Mouse (Mus musculus) frontal cortex, adult (tissue): ENCODE data around the gene Hesx1.
"Not testable (repeated sequence)": the region's sequence is repeated elsewhere in the genome, so short reads cannot be mapped to it uniquely, and the experiment has no call there.

ENCODE experiments used
- ATAC-seq: cut with Nextera tagmentation; 2 replicates; pipeline ENCODE4 v1.9.2; 2017; ENCODE audit warnings: mild to moderate bottlenecking, moderate library complexity, mixed read lengths; ENCODE audit not compliant: low TSS enrichment

The Hesx1 gene

DNA sequence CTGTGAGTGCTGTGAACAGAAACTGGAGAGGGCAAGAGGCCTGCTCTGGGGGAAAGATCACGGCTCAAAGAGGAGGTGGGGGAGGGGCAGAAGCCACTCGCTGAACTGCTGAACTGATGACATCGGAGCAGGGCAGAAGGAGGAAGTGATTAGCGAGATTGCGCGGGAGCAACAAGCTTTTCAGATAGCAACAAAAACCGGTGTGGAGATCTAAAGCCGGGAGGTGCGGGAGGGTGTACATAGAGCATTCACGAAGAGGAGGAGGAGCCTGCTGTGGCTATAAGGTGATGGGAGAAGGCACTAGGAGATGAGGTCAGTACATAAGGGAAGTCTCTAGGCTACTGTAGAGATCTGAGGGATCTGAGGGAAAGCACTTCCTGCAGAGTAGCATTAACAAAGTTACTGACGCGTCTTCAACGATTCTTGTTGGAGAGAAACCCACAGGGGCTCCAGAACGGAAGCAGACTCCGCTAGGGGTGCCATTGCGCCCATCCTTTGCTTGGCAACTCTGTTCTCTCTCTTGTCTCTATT, at the start of gene Hesx1:
Hesx1 (plus strand) TSS at position 206 of the 531 bp plus-strand sequence.
- ATAC-seq: peak; percentile 57

DNA sequence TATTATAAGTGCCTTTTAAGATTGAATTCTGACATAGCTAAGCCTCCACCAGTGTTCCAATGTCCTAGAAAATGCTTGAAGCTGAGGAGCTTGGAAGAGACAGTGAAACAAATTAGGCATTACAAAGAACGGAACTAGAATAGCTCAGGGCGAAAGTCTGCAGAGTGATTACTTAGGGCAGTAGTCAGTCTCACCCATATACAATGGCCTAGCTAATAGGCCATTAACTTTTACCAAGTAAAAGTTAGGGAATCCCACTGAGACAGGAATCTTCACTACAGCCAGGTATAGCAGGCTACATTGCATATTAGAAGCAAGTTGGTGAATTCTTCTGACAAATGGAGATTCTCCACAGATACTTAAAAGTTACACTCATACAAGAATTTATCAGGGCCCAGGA, 38.1 kb upstream of the Hesx1 start:
- ATAC-seq: not testable (repeated sequence)

DNA sequence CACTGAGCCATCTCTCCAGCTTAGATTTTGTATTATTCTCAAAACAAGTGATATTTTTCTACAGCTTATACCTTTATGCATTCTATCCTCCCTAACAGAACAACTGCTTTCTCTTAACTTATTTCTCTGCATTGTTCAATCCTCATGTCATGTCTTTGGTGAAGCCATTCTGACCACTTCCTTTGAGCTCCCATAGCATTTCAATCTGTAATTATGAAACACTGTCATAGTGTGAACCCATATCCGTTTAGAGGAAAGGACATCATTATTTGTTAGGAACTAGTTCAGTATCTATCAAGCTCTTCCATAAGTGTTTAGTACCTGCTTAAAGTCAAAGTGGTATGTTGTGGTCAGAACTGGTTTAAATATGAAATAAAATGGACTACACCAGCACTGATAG, 33.7 kb upstream of the Hesx1 start:
- ATAC-seq: no peak

DNA sequence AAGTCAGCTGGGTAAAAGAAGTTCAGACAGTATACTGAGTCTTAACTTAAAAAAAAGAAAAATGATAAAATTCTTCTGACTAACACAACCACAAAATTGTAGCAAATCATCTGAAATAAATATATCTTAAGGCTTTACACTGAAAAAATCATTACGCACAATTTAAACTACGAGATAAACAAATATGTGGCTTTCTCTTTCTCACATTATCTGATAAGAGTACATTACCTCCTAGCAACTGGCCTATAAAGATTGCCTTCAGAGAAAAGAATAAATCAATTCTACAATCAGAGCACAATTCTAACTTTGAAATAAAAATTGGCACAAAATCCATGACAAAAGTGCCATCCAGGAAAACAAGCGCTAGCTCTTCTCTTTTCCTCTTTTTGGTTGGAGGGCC, 25.1 kb upstream of the Hesx1 start:
- ATAC-seq: no peak

DNA sequence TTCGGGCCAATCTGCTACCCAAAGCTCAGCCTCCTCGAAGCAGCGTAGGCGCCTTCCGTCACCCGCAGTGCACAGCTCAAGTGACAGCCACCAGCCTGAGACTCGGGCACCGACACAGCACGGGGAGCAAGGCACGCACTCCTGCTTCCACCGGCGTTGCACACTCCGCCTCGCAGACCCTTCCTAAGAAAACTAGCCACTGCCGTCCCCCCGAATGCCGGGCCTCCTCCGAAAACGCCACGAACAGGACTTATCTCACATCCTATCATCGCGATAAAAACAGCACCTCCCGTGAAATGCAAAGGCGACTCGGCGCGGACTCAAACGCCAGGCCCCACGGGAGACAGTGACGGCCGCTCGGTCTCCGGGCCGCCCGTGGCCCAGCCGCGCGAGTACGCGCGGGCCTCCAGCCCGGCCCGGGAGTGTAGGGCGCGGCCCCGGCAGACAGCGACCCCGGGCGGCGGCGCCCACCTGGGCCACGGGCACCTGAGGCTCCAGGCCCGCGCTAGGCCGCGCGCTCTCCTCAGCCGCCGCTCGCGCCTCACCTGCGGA, 24.3 kb upstream of the Hesx1 start:
- peak; percentile 87 for ATAC-seq

DNA sequence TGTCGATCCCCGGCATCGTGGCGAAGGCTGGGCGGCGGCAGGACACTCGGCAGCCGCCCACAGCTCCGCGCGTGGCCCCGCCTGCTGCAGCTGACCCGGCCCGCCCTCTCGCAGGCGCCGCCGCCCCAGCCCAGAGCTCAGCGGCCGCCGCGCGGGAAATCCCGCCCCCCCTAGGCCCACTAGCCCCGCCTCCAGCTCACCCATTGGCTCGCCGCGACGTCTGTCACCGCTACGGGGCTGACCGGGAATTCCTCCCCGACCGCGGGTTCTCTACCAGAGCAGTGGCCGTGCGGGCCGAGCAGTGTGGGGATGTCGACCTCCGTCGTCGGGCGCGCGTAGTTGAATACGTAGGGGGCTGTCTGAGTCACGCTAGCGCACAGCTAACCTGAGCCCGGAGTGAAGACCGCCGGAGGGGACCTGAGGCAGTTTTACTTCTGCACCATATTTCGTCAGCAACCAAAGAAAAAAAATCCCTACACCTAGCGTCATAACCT, 23.7 kb upstream of the Hesx1 start:
- peak; percentile 97 for ATAC-seq

DNA sequence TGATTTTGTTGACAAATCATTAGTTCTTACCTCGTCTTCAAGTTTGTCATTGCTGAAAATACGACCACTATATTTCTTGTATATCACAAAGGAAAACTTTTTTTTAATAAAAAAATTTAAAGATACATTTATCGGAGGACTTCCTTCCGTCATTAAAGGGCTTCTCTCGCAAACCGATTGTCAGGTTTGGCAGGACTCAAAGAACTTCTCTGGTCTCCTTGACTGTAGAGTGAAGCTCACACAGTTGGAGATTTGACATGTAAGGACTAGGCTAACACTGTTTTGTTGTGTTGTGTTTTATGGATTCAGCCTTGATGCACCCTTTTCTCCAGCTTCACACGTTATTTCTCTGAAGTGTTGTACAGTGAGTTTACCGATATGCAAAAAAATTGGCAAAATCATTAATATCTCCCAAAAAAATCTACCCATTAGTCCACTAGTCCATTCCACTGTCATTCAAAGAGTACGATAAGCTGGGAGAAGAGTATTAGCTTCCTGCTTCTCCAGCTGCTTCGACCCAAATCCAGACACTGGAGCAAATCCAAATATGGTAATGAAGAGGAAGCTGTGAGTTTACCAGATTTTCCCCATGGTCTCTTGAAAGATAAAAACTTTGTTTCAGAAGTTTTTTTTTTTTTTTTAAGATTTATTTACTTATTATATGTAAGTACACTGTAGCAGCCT, 23.0 kb upstream of the Hesx1 start, which contains the start of gene Appl1:
Appl1 (minus strand) TSS at position 127 of the 684 bp plus-strand sequence.
- ATAC-seq: no peak

DNA sequence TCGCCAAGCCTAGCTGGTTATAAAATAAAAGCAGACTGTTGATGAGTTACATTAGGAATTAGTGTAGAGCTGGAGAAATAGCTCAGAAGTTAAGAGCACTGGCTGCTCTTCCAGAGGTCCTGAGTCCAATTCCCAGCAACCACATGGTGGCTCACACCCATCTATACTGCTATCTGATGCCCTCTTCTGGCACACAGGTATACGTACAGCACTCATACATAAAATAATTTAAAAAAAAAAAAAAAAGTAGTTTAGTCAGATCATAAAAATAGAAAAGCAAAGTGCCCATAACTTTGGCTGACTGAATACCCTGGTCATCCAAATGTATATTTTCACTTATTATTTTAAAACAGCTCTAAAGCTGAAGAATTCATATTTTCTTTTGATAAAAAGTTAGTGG, 21.1 kb upstream of the Hesx1 start:
- no peak for ATAC-seq

DNA sequence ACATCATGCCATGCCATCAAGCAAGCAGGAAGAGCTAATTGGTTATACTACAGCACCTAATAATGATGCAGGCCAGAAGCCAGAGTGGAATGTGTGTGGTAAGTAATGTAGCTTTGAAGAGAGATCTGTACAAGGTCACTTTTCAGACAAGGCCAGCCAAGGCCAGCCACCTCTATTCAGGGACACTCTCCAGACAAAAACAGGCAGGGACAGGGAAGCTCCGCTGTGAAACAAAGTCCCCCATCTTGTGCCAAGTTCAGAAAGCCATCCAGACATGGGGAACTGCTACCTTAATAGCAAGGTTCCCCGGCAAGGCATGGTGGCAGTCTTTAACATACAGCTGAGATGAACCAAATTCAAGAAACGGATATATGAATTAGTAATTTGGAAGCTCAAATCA, 18.7 kb upstream of the Hesx1 start:
- no peak for ATAC-seq

DNA sequence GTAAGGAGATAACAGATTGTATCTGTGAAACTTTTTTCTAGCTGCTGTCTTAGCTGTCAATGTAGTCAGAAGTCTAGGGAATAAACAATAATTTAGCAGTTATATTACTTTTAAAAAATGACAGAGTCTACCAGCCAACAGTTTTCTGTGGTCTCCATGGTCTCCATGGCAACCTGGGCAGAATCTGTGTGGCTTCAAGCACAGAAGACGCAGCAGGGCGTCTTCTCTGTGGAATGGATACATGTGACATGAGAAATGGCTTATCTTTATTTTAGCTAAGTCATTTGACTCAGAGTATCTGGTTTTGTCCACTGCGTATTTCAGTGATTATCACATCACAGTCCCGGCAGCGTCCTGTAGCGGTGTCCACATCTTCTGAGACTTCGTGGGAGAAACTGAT, 18.0 kb upstream of the Hesx1 start:
- ATAC-seq: no peak

DNA sequence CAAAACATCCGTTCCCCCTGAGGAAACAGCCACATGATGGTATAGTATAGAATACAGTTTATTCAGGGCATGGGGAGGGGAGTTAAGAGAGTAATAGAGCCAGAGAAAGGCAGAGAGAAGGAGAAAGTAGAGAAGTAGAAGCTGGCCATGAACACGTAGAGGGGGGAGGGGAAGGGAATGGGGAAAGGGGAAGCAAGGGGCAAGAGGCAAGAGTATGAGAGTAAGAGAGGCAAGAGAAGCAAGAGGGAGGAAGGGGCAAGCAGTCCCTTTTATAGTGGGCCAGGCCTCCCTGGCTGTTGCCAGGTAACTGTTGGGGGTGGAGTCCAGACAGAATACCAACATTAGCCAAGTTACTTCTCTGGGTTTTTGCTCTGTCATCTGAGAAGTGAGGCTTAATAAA, 16.7 kb upstream of the Hesx1 start:
- ATAC-seq: no peak

DNA sequence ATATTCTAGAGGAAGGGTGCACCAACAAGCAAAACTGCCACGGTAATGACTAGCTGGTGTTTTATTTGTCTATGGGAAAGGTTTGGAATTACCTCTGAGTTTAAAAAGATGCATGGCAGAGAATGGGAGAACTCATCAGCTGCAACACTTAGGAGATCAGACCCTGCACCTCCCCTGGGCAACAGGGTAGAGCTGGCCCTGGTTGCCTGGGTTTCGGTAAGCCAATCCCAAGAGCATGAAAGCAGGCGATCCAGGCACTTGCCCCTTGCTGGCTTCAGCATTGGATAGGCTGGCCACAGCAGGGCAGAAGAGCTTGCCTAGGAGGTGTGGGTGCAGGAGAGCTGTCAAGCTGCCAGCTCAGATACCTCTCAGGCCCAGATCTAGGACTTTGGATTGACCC, 14.4 kb upstream of the Hesx1 start:
- ATAC-seq: no peak

DNA sequence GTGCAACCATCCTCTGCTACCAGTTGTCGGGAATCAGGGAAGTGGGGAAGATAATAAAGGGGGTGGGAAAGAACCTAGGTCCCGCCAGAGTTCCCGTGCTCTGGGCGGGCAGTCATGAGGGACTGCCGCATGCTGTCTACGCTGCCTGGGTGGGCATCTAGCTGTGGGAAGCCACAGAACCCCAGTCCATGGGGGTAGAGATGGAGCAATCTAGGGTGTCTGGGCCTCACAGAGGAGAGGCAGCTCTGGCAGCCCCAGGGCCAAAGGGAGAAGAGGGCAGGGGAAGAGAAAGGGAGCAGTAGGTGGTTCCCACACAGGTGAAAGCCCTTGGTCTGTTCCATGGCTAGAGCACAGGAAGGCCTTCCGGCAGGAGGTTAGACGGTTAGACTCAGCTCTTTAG, 13.2 kb upstream of the Hesx1 start:
- no peak for ATAC-seq

DNA sequence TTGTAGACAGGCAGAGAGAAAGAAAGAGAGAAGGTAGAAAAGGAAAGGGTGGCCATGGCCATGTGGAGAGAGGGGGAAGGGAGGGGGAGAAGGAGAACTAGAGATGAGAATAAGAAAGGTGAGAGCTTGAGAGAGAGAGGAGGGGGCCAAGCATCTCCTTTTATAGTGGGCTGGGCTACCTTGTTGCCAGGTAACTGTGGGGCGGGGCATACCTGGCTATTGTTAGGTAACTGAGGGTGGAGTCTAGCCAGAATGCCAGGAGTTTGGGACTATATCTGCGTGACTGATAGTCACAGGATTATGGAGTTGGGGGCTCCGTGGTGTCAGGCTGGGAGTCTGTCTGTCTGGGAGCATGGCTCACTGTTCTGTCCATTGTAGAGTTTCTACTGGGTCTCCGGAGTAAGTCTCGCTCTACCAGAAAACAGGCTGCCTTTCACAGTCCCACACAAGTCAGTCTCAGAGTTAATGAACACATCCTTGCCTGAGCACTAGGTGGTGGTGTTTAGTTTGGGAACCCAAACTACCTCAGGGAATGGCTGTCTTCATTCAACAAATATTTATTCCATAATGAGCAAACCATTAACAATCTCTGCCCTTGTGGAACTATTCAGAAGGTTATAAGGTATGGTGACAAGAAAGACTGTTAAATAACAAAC, 12.6 kb upstream of the Hesx1 start:
- no peak for ATAC-seq

DNA sequence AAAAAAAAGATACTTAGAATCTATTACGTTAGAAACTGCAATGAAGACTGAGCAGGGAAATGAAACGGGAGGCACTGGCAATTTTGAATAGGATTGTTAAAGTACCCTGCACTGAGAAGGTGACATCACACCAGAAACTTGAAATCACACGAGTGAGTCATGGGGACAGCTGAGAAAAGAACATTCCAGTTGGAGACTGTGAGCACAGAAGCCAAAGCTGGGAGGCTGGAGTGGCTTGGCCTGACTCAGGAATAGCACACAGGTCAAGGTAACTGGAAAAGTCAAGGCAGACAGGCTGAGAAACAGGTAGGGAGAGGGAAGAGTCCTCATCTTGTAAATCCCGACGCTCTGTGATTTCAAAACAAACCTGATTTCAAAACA, 12.1 kb upstream of the Hesx1 start:
- no peak; the same call in 1 of the 2 replicates for ATAC-seq

DNA sequence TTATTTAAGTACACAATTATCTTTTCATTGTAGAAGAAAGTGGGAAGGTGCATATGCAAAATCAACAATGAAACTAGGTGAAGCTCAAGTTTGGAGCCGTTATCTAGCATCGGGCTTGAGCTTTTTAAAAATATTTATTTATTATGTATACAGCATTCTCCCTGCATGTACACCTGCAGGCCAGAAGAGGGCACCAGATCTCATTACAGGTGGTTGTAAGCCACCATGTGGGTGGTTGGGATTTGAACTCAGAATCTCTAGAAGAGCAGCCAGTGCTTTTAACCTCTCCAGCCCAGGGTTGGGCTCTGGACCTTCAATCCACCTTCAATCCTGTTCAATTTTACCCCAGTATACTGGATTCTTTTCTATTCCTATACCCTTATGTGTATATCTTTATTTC, 5.5 kb upstream of the Hesx1 start:
- no peak for ATAC-seq

DNA sequence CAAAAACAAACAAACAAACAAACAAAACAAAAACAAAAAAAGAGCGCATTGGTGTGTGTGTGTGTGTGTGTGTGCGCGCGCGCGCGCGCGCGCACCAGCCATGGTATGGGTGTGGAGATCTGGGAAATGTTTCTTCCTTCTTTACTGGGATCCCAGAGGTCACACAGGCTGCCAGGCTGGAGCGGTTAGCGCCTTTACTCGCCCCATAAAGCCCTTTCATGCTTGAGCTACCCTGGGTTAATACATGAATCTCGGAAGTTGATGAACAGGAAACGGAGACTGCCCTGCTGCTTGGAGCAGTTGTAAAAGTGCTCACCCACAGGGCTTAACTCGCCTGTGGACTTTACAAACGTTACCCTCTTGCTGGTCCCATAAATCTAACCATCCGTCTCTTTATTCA, 2.6 kb upstream of the Hesx1 start:
- no peak for ATAC-seq

DNA sequence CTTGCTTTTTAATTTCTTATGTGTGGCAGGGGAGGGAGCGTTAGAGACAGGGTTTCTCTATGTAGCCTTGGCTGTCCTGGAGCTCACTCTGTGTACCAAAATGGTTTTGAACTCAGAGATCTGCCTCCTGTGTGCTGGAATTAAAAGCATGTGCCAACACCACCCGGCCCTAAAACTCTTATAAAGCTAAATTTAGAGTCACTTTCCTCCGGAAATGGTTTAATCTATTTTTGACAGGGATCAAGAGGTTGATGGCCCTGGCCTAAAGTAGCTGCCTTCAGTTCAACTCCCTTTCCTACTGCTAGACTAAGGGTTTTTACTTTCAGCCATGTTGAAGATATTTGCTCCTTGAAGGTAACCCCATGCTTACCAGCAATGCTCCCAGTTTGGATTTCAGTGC, 789 bp upstream of the Hesx1 start:
- ATAC-seq: no peak

DNA sequence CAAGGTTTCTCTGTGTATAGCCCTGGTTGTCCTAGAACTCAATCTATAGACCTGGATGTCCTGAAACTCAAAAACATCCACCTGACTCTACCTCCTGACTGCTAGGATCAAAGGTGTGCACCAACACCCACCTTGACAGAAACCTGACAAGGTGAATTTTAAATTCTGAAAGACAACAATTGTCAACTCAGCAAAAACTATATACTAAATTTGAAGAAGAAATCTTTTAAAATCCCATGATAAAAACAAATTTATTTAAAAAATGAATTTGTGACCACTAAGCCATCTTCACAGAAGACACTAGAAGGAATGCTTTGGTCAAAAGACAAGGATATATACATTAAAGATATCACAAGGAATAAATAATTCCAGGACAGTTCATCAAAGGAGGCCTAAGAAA, 2.0 kb downstream of the Hesx1 start:
- no peak for ATAC-seq

DNA sequence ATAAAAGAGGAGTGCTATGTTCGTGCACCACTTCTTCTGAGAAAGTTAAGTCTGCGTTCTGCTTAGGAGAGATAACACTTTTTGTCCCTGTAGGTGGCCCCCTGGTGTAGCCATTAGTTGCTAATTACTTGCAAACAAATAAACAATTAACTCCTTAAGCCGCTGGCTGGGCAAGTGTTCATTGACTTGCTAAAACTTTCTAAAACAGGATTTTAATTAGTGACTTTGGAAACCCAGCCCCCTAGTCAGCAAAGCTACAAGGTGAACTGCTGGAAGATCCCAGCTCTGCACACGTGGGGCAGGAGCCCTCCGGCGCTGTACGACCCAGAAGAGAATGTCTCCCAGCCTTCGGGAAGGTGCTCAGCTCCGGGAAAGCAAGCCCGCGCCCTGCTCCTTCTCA, 6.2 kb downstream of the Hesx1 start:
- ATAC-seq: no peak

DNA sequence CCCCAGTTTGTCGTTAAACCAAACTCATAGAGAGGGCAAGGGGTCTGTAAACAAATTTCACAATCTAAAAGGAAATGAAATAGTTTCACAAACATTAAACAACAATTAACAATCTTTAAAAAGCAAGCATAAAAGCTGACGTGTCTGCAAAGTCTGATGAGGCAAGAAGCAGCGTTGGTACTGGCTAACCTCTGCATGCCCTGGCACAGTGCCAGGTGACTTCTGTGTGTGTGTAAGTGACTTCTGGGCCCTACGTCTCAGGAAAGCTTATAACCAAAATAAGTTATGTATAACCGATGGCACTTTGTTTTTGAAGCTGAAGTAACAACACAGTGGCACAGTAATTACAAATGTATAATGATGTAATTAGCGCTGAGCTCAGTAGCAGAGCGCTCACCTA, 10.7 kb downstream of the Hesx1 start:
- ATAC-seq: no peak

DNA sequence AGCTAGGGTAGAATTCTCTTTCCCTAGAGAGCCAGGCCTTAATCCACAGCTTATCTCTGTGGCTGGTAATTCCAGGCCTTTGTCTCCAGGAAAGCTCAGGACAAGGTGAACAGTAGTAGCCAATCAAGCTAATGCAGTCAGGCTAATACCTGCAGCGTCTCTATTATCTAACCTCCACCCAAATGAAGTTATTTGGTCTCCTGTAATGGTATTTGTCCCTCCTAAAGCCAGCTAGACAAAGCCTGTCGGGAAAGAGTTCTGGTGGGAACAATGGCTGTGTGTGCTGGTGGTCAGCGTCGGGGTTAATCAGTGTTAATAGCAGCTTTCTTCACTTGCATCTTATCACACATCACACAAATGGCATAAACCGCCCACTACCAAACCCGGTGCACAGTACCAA, 11.7 kb downstream of the Hesx1 start:
- ATAC-seq: no peak

DNA sequence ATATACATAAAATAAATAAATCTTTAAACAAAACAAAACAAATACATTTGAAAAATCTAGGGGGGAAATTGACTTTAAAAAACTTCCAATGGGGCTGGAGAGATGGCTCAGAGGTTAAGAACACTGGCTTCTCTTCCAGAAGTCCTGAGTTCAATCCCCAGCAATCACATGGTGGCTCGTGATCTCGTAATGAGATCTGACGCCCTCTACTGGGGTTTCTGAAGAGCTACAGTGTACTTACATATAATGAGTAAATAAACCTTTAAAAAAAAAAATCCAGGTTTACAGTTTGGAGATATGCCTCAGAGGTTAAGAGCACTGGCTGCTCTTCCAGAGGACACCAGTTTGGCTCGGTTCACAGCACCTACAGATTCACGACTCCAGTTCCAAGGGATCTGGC, 17.3 kb downstream of the Hesx1 start:
- ATAC-seq: no peak
